Mouse (Mus musculus) heart, adult 11 months (tissue): ENCODE measurements around the gene Iqcf5.

ENCODE experiments used
- DNase-seq: peaks from one replicate; pipeline ENCODE4 v3.0.0; 2022

Iqcf5 gene

DNA sequence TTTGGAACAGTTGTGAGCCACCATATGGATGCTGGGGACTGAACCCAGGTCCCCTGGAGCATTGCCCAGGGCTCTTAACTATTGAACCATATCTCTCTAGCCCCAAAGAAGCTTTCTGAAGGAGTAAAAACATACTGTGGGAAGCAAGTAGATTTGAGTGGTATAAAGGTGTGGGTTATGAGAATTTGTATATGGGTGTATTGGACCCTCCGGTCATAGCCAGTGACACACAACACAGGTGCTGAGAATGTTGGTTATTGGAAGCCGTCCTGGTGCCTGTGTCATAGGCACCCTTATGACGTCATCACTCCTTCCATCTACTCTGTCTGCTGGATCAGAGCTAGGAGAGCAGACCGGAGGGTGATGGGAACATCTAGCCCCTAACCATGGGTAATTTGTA is at the start of gene Iqcf5:
Iqcf5 (plus strand) TSS at position 301 of the 400 bp plus-strand sequence.
- no peak for DNase-seq

GRCm38 (mm10) chr9:106464751-106465541 is 49.4 kb upstream of the Iqcf5 start:
- DNase-seq, result peak; percentile 97

GRCm38 (mm10) chr9:106465571-106466200 is 48.7 kb upstream of the Iqcf5 start, which contains the start of gene Gpr62:
Gene Gpr62, minus strand, starts transcription at chr9:106465938.
- DNase-seq, result peak; percentile 90

GRCm38 (mm10) chr9:106466721-106467120 is 47.7 kb upstream of the Iqcf5 start:
- no peak for DNase-seq

DNA sequence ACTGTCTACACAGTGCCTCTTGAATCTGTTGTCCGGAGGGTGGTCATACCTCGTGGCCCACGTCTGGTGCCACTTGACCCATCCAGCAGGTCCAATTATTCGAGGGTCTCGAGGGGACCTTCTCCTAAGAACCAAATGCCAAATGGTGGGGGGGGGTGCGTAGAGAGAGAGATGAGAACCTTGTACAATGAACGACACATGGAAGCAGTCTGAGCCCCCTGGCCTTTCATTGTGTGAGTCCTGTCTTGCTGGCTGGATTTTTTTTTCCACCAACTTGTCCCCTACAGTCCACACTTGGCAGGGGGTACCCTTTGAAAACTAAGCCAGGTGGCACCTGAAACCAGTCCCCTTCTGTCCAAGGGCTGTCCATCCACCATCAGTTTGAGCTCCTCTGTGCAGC is 46.6 kb upstream of the Iqcf5 start:
- no peak for DNase-seq

DNA sequence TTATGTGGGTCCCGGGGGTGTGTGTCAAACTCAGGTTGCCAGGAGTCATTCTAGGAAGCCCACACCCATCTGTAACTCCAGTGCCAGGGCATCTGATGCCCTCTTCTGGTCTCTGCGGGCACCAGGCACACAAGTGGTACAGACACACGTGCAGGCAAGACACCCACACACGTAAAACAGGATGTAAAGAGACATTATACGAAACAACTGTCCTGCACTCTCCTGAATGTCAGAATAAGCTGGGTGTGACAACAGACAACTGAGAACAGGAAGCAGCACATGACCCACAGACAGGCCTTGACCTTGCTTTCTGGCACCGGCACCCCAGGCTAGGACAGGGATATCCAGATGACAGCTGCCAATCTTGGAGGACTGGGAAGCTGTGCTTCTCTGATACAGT is 45.1 kb upstream of the Iqcf5 start:
- DNase-seq, result peak; percentile 89

GRCm38 (mm10) chr9:106469776-106470175 is 44.6 kb upstream of the Iqcf5 start:
- DNase-seq, result peak; percentile 89

DNA sequence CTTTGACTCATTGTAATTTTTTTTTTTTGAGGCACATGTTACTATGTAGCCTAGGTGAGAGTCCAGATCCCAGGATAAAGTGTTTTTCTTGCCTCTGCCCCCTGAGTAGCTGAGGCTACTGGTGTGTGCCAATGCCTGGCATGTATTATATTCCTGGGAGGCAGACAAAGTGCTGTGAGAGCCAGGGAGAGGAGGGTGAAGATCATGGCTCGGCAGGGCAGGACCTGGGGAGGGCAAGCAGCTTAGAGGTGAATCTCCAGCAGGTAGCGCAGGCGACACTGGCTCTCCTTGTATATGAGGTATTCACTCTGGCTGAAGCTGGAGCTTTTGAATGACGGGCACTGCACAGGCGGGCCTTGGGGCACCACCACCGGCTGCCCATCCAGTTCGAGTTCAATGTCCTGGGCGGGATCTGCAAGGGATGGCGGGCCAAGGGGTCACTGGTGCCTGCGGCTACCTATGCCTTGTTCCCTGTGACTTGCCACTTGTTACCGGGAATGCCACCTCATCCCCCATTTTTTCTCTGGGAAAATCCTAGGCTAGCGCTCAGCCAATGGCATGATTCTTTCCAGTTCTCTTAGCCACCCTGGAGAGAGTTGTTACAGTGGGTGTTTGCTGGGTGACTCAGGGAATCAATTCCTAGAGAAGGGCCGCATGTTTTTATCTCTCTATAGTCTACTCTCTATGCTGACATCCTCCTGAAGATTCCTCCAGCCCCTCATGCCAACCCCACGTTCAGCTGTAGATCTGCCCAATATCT is 43.2 kb upstream of the Iqcf5 start:
- DNase-seq, result peak; percentile 95

GRCm38 (mm10) chr9:106471892-106472291 is 42.5 kb upstream of the Iqcf5 start:
- DNase-seq, result peak; percentile 99

DNA sequence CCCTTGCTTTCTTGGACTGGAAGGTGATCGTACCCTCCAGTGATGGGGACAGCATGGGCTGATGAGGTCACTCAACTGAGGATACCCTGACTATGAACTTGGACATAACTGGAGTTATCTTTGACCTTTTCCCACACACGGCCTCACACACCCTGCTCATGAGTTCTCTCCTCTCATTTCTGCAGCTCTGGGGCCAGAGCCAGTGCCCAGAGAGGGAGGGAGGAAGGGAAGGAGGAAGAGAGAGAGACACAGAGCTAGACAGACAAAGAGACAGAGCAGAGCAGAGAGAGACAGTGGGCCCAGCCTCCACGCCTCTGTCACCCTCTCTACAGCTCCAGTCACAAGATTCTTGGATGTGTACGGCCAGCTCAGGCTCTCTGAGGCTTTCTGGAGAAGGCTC is 42.1 kb upstream of the Iqcf5 start:
- DNase-seq, result no peak

DNA sequence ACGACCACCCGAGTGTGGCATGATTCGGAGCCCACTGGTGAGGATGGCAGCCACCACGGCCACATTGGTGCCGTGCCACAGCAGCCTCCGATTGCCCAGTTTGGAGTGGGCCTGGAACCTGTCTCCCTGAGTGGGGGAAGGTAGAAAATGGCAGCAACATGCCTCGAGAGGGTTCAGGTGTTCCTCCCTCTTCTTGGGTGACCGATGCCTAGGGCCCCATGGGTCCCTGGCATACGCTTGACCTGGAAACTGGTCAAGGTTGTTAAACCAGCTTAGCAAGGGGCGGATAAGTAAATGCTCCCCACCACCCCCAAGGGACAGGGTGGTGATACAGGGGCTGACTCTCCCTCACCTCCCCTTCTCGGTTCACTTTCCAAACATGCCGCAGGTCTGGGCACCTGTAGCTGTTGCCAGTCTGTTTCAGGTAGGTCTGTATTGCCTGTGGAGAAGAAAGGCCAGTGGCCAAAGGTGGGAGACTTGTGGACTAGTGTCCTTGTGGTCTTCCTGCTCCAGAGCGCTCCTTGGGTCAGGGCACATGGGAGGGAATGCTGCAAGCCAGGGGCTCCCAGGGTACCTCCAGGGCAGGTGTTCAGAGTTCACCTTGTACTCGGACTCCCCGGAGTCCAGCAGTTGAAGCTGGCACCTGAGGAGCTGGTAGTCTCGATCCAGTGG is 41.2 kb upstream of the Iqcf5 start:
- DNase-seq, result peak; percentile 96

DNA sequence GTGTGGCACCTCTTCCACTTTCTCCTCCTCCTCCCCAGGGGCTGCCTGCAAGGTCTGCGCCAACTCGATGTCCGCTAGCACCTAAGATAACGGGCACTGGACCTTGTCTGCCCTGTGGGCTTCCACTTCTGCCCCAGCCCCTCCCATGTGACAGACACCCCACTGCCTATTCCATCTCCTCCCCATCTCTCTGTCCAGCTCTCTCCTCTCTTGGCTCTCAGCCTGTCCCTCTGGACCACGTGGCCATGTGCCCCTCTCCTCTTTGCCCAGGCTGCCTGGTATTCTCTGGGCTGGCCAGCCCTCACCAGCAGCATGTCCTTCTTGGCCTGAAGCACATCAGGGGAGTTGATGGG is 40.6 kb upstream of the Iqcf5 start:
- no peak for DNase-seq

- peak; percentile 98 for DNase-seq
Measured at GRCm38 (mm10) chr9:106474456-106474855, 39.9 kb upstream of the Iqcf5 start.

GRCm38 (mm10) chr9:106475046-106475445 is 39.3 kb upstream of the Iqcf5 start:
- peak; percentile 97 for DNase-seq

GRCm38 (mm10) chr9:106475663-106476001 is 38.7 kb upstream of the Iqcf5 start, which contains the start of gene Rrp9:
Gene Rrp9, plus strand, starts transcription at chr9:106475963.
- DNase-seq, result no peak

DNA sequence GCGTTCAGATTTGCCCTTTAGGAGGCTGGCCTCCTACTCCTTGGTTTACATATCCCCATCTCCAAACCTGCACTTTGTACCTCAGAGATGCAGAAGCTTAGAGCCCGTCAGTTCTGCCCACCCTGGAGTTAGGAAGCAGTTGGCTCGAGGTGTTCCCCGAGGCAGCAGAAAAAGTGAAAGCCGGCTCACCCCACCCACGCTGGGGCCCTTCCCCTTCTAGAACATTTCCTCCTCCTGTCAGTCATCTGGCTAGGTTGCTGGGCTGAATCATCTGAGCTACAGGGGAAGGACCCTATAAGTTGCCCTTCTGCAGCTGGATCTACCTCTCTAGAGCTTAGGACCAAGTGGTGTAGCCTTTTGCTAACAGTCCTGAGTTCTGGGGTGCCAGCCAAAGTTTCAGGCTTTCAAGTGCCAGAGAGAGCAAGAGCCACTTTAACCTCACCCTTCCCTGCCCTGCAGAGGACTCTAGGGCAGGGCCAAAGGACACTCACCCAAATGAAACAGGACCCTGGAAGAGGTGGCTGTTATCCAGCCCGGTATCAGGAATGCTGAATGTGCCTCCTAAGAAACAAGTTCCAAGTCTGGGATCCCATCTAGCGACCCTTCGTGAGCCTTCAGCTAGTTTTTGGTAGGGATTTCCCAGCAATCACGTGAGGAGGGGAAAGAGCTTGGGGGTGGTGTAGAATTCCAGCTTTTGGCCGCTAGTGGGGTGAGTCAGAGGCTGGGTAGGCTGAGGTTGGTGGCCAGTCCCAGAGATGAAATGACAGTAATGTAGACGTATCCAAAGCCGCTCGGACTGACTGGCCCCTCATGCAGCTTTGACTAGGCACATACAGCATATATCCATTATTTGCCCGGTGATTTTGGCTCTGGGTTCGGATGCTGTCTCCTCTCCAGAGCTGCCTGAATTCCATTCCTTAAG is 38.1 kb upstream of the Iqcf5 start:
- peak; percentile 98 for DNase-seq

DNA sequence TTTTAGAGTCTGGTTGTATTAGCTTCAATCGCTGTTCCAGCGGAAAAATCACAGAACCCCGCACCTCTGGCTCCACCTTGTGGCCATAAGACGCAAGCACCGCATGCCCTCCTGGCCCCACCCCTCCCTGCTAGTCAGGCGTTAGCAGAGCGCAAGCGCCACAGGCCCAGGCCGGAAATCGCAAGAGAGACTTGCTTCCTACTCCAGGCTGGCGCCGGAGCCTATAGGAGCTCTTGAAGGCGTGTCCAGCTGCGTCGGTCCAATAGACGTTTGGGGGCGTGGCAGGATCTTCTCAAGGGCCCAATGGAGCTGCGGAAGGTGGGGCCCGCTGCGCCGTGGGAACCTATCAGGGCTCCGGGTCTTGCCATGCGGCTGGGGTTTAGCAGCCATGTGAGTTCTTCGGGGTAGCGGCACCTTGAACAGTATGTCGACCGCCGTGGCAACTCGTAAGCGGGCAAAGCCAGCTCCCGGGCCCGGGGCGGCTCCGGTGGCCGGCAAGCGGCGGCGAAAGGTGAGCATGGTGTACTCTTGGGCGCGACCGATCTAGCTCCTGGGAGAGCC is 37.4 kb upstream of the Iqcf5 start, which contains the start of gene Parp3:
Parp3 (minus strand) TSS at position 26 of the 561 bp plus-strand sequence.
- DNase-seq, result peak; percentile 100

- peak; percentile 91 for DNase-seq
Measured at GRCm38 (mm10) chr9:106477649-106478048, 36.7 kb upstream of the Iqcf5 start.

DNA sequence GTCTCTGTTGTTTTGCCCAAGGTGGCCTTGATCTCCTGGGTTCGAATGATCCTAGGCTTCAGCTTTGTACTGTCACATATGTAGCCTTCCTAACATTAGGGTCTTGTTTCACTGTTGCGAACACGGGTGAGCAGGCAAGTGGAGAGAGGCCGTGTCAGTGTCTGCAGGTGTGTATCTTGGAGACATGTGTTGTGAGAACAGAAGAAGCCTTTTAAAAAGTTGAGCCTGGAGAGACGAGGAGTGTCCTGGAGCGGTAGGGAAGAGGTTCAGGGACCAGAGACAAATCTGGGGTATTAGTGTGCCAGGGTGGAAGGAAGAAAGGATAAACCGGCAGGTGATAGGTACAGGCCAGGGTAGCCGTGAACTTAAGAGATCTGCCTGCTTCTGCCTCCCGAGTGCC is 36.3 kb upstream of the Iqcf5 start:
- peak; percentile 84 for DNase-seq

DNA sequence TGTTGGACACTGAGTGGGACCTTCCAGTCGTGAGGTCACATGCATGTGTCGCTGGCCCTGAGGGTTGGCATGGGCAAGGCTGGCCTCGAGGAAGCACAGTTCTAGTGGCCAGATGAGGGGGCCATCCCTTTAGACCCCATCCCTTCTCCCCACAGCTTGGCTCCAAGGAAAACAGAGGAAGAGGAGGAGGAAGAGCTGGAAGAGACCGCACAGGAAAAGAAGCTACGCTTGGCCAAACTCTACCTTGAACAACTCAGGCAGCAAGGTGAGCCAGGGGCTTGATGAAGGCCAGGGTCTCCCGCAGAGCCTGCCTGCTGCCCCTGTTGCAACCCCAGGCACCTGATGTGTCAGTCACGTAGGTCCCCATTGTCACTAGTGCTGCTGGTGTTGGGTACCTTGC is 33.8 kb upstream of the Iqcf5 start:
- peak; percentile 91 for DNase-seq

GRCm38 (mm10) chr9:106481075-106481474 is 33.3 kb upstream of the Iqcf5 start:
- peak; percentile 85 for DNase-seq

DNA sequence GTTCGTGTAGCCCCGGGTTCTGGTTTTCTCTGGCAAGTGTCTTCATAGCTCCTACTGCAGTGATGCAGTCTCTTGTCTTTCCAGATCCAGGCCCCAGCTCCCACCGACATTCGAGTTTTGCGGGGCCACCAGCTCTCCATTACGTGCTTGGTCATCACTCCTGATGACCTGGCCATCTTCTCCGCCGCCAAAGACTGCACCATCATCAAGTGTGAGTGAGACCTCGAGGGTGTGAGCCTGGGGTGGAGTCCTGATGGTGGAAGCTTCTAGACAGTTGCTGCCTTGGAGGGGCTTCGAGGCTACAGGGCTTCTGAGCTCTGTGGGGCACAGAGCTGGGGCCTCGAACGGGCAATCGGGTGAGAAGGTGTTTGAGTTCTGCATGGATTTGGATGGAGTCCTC is 32.7 kb upstream of the Iqcf5 start:
- DNase-seq, result peak; percentile 88
